Mouse (Mus musculus) naive thymus-derived CD4-positive, alpha-beta T cell, adult 2 months (primary cell): ENCODE measurements around the gene Dlg2.

Experiments
- DNase-seq: peaks from one replicate; pipeline ENCODE4 v3.0.0-alpha.2; 2011; ENCODE audit warnings: low read depth

The Dlg2 gene

GRCm38 (mm10) chr7:91443913-91444312, 967.4 kb downstream of the Dlg2 start:
- DNase-seq, result no peak

GRCm38 (mm10) chr7:91444728-91445127, 968.3 kb downstream of the Dlg2 start:
- no peak for DNase-seq

- no peak for DNase-seq
Measured at GRCm38 (mm10) chr7:91456796-91457195, 980.3 kb downstream of the Dlg2 start.

GRCm38 (mm10) chr7:91457207-91457606, 980.7 kb downstream of the Dlg2 start:
- DNase-seq, result peak; percentile 5

DNA sequence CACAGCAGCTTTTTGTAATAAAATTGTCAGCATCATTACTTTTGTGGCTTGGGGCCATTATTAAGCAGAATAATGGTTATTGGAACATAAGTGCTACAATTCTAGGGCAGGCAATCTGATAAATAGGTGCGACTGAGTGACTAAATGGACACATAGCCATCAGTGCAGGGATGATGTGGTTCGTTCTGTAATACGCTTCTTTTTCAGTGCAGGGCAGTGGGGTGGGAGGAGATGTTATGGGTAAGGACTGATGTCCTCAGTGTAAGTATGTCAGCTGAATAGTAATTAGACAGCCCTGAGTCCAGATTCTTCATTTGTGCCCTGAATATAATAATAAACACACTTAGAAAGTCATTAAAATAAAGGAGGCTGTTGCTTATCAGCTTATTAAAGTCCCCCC, 984.9 kb downstream of the Dlg2 start:
- no peak for DNase-seq

GRCm38 (mm10) chr7:91463256-91463655, 986.8 kb downstream of the Dlg2 start:
- no peak for DNase-seq

- DNase-seq, result no peak
Measured at GRCm38 (mm10) chr7:91467061-91467460, 990.6 kb downstream of the Dlg2 start.

- no peak for DNase-seq
Measured at GRCm38 (mm10) chr7:91479145-91479544, 1002.7 kb downstream of the Dlg2 start.

DNA sequence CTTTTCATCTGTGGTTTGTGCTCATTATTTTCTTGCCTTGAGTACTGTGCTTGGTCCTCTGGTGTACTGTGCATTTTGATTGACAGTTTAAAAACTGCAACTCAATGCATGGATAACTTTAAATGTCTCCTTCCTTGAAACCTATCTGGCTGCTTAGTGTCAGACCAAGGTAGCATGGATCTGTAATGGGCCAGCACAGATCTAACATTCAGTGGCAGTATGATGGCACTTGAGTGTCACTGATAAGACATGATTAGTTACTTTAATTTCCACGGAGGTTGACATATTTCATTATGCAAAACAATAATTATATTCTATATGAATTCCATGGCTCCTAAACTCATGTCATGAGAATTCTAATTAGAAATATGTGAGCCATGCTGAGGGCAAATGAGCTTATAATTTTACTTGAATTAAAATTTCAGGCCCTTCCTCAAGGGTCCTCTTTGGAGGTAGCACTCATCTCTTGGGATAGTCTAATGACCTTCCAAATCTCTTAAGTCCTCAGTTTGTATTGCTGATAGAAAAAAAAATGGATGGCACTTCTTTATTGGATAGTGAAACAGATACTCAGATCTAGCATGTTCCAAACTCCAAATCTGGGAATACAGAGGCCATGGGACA, 1005.2 kb downstream of the Dlg2 start:
- DNase-seq, result no peak

DNA sequence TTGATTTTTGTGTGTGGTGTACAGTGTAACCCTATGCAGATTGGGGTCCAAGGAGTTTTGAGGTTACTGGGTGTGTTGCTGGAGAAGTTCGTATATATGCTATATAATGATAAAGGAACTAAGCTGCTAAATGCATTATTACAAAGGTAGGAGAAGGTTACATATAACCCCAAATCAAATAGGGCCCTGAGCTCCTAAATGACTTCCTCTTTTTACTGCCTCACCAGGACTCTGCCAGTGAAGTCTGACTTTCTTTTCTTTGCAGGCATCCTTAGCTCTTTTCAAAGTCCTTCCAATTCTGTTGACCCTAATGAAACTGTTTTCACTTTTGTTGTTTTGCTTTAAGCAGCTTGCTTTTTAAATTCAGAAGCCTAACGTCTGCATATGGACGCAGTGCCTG, 1016.8 kb downstream of the Dlg2 start:
- DNase-seq, result no peak

- DNase-seq, result no peak
Measured at GRCm38 (mm10) chr7:91495526-91495925, 1019.1 kb downstream of the Dlg2 start.

DNA sequence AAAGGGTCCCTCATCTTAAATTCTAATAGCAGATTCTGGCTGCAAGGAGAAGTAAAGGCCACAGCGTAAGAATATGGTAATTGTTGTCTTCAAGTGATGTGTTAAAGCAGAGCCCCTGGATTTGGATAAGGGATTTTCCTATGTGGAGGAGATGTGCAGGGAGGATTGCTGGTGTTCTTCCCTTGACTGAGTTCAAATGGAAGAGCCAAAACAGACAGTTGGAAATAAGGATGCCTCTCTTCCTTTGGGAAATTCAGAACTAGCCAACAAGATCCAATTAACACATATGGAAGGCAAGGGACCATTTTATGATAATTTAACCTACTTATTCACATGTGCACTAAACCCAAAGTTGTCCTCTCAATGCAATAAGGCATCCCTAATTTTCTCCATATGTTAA, 1034.6 kb downstream of the Dlg2 start:
- no peak for DNase-seq

GRCm38 (mm10) chr7:91514445-91514844, 1038.0 kb downstream of the Dlg2 start:
- no peak for DNase-seq

GRCm38 (mm10) chr7:91516225-91516624, 1039.8 kb downstream of the Dlg2 start:
- no peak for DNase-seq

- DNase-seq, result no peak
Measured at GRCm38 (mm10) chr7:91525859-91526258, 1049.4 kb downstream of the Dlg2 start.

GRCm38 (mm10) chr7:91542597-91543285, 1066.3 kb downstream of the Dlg2 start:
- no peak for DNase-seq

DNA sequence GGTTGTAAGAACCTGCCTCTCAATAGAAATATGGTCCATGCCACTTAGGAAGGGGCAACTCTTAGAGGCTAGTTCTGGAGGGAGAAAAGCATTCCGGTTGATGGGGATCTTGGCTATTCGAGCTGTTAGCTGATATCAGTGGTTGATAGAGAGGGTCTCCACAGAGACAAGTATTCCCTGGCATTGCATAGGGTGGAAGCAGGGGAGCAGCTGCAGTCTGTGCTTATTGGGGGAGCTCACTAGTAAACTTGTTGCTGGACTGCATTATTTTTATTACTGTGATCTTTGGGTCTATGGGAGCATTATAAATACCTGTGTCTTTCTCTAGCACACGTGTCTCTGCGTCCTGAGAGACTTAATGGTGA, 1066.8 kb downstream of the Dlg2 start:
- no peak for DNase-seq

GRCm38 (mm10) chr7:91544600-91544999, 1068.1 kb downstream of the Dlg2 start:
- no peak for DNase-seq

GRCm38 (mm10) chr7:91548796-91549195, 1072.3 kb downstream of the Dlg2 start:
- no peak for DNase-seq

DNA sequence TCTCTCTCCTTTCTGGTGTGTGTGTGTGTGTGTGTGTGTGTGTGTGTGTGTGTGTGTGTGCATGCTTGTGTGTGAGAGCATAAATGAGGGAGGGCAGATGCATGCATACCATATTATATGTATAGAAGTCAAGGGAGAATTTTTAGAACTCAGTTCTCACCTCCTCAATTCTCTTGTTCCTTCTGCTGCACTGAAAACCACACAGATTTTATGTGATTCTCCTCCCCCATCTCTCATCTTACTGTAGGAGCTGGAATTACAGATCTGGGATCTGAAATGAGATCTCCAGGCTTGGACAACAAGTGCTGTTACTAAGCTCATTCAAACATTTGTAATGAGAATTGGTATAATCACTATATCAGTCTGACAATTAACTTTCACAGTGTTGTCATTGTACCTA, 1081.1 kb downstream of the Dlg2 start:
- no peak for DNase-seq

GRCm38 (mm10) chr7:91567423-91567822, 1091.0 kb downstream of the Dlg2 start:
- DNase-seq, result no peak

DNA sequence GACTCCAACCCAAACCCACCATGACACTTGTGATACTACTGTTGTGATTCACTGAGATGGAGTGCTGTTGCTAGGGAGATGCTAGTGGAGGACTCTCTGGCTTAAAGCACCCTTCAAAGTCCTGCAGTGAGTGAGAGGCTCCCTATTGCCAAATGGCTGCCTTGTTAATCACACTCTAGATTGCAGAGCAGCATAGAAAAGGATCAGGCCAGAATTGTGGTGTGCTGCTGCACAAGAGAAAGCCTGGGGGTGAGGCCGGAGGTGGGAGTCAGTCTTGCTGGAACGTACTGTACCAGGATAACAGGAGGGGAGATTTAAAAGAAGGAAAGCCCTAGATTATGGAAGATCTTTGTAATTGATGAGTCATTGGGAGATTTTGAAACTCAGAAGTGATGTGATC, 1094.5 kb downstream of the Dlg2 start:
- DNase-seq, result no peak

GRCm38 (mm10) chr7:91572666-91573065, 1096.2 kb downstream of the Dlg2 start:
- no peak for DNase-seq

DNA sequence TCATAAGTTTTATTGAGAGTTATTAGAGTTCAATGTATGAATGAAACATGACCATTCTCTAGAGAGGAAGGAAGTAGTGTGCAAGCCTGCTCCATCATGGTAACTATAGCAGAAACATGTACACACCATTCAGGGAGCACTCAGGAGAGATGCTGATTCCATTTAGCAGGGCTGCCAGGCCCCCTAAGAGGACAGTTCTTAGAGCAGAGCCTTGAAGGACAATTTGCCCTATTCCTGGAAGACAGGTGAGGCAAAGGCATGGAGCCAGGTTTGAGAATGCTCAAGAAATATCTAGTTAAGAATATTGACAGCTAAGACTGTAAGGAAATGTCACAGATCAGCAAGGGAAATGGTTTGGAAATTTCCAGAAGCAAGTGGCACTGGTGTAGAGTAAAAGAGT, 1096.8 kb downstream of the Dlg2 start:
- DNase-seq, result no peak
